28 mouse cellular contexts compared by ENCODE assay signal in genomic region chr8:93643471-93644215, GRCm38 (mm10).
A peak's percentile ranks its signal among the peaks of the same experiment; 100 is the strongest.
DNase-seq lines count a peak whose midpoint lies in the region; ATAC-seq and TF ChIP-seq lines count a peak whose summit lies in the region.
"Had no signal": no experiment of that assay in that cellular context is flagged by ENCODE, and none has a peak within 500 bp of the region (broad histone marks: within the 10 kb centered on the region; RNA-seq: fewer than 3 reads in every experiment).

No protein-coding gene starts in this region.

- H3K27ac ChIP-seq in forebrain, postnatal 0 days (ENCODE audit: low read depth, low read length), result no peak overlapping the region
- no peak overlapping the region for H3K27ac ChIP-seq in forebrain, embryonic 15.5 days (replicated peaks)
- H3K27ac ChIP-seq in midbrain, postnatal 0 days (ENCODE audit: low read depth, low read length), result no peak overlapping the region
- no peak overlapping the region for H3K27ac ChIP-seq in midbrain, embryonic 16.5 days (ENCODE audit: low read length)
- H3K27ac ChIP-seq: heart, adult 2 months; hindbrain, embryonic 15.5 days; kidney, embryonic 15.5 days; liver, embryonic 14.5 days; lung, embryonic 15.5 days; midbrain, embryonic 12.5 days; neural tube, embryonic 15.5 days; stomach, postnatal 0 days had no signal

- H3K27me3 ChIP-seq in forebrain, postnatal 0 days (ENCODE audit: insufficient read depth, low read length), result no peaks in the 10 kb centered on the region
- no peaks in the 10 kb centered on the region for H3K27me3 ChIP-seq in forebrain, embryonic 15.5 days
- H3K27me3 ChIP-seq in midbrain, postnatal 0 days (ENCODE audit: insufficient read depth, low read length), result no peaks in the 10 kb centered on the region
- H3K27me3 ChIP-seq in midbrain, embryonic 16.5 days (ENCODE audit: control insufficient read depth, insufficient read depth, low read depth, low read length), result no peaks in the 10 kb centered on the region
- H3K27me3 ChIP-seq: hindbrain, embryonic 15.5 days; kidney, embryonic 15.5 days; megakaryocyte, embryonic 14.5 days; midbrain, embryonic 12.5 days had no signal

- H3K4me1 ChIP-seq in forebrain, postnatal 0 days (ENCODE audit: insufficient read depth), result no peaks in the 10 kb centered on the region; the same call in 1 of the 2 replicates
- no peaks in the 10 kb centered on the region for H3K4me1 ChIP-seq in forebrain, embryonic 15.5 days
- no peaks in the 10 kb centered on the region for H3K4me1 ChIP-seq in midbrain, postnatal 0 days (ENCODE audit: insufficient read depth, low read length)
- H3K4me1 ChIP-seq in midbrain, embryonic 16.5 days (ENCODE audit: control insufficient read depth, insufficient read depth, low read length), result no peaks in the 10 kb centered on the region
- H3K4me1 ChIP-seq: heart, embryonic 12.5 days; kidney, embryonic 15.5 days; lung, embryonic 15.5 days; megakaryocyte, embryonic 14.5 days; midbrain, embryonic 12.5 days had no signal

- H3K9me3 ChIP-seq in forebrain, postnatal 0 days (ENCODE audit: low read length), result no peaks in the 10 kb centered on the region
- no peaks in the 10 kb centered on the region for H3K9me3 ChIP-seq in forebrain, embryonic 15.5 days
- H3K9me3 ChIP-seq in midbrain, postnatal 0 days (ENCODE audit: low read length), result no peaks in the 10 kb centered on the region
- no peaks in the 10 kb centered on the region for H3K9me3 ChIP-seq in midbrain, embryonic 16.5 days (replicated peaks; ENCODE audit: control insufficient read depth, low read length, poor library complexity, severe bottlenecking)
- H3K9me3 ChIP-seq: heart, embryonic 12.5 days; hindbrain, embryonic 15.5 days; kidney, embryonic 15.5 days; lung, embryonic 15.5 days; midbrain, embryonic 12.5 days; neural tube, embryonic 15.5 days had no signal

- no peak overlapping the region for H3K4me3 ChIP-seq in forebrain, postnatal 0 days (ENCODE audit: low read depth, low read length)
- H3K4me3 ChIP-seq in forebrain, embryonic 15.5 days, result no peak overlapping the region
- no peak overlapping the region for H3K4me3 ChIP-seq in midbrain, postnatal 0 days (ENCODE audit: low read depth, low read length)
- H3K4me3 ChIP-seq in midbrain, embryonic 16.5 days (ENCODE audit: low read depth, low read length), result no peak overlapping the region
- H3K4me3 ChIP-seq: erythroblast, embryonic 14.5 days; heart, adult 2 months; heart, embryonic 12.5 days; hindbrain, embryonic 15.5 days; kidney, embryonic 15.5 days; lung, embryonic 15.5 days; megakaryocyte, embryonic 14.5 days; midbrain, embryonic 12.5 days; neural tube, embryonic 15.5 days had no signal

- peak; percentile 66 for DNase-seq in forebrain, postnatal 0 days
- peak; percentile 33 to 46 for DNase-seq in layer of hippocampus, adult 8-10 months (ENCODE audit: low spot score in 2 of 2)
- DNase-seq in layer of hippocampus, postnatal 10 days (ENCODE audit: low spot score in 2 of 2), result no peak
- DNase-seq in midbrain, postnatal 0 days (ENCODE audit: low spot score), result peak; percentile 37
- DNase-seq: adrenal gland, postnatal 10 days; cerebellum, adult 11-12 months; gastrocnemius, postnatal 25 days; heart, adult 2 months; kidney, adult 18-20 months; kidney, postnatal 25 days; liver; lung, postnatal 4 days; retina, postnatal 1 day; thymus, postnatal 4 days had no signal

- no peaks in the 10 kb centered on the region for H3K36me3 ChIP-seq in forebrain, postnatal 0 days (ENCODE audit: insufficient read depth)
- H3K36me3 ChIP-seq in forebrain, embryonic 15.5 days, result no peaks in the 10 kb centered on the region
- H3K36me3 ChIP-seq in midbrain, postnatal 0 days (ENCODE audit: insufficient read depth, low read length), result no peaks in the 10 kb centered on the region
- H3K36me3 ChIP-seq in midbrain, embryonic 16.5 days (ENCODE audit: control insufficient read depth, insufficient read depth, low read length), result no peaks in the 10 kb centered on the region
- H3K36me3 ChIP-seq: heart, embryonic 12.5 days; hindbrain, embryonic 15.5 days; kidney, embryonic 15.5 days; lung, embryonic 15.5 days; midbrain, embryonic 12.5 days; neural tube, embryonic 15.5 days had no signal

- no peak for TF ChIP-seq CTCF in forebrain, postnatal 0 days (IDR thresholded peaks at IDR 0.05; ENCODE audit: low read depth)
- TF ChIP-seq CTCF in midbrain, postnatal 0 days (IDR thresholded peaks at IDR 0.05), result no peak

- H3K9ac ChIP-seq in forebrain, postnatal 0 days, result no peak overlapping the region
- no peak overlapping the region for H3K9ac ChIP-seq in forebrain, embryonic 15.5 days (replicated peaks)
- H3K9ac ChIP-seq in midbrain, postnatal 0 days (replicated peaks; ENCODE audit: low read length, poor library complexity, severe bottlenecking), result no peak overlapping the region
- no peak overlapping the region for H3K9ac ChIP-seq in midbrain, embryonic 16.5 days (ENCODE audit: low read depth, low read length)
- H3K9ac ChIP-seq: heart, embryonic 12.5 days; hindbrain, embryonic 15.5 days; kidney, embryonic 15.5 days; liver, embryonic 14.5 days; lung, embryonic 15.5 days; midbrain, embryonic 12.5 days; neural tube, embryonic 15.5 days had no signal

- ATAC-seq in forebrain, postnatal 0 days, result peak; percentile 61; the same call in 1 of the 2 replicates
- no peak for ATAC-seq in forebrain, embryonic 15.5 days (replicated peaks)
- ATAC-seq in midbrain, postnatal 0 days (ENCODE audit: low FRiP score), result no peak
- ATAC-seq in midbrain, embryonic 16.5 days, result no peak
- ATAC-seq in granulocyte monocyte progenitor cell, adult 5-6 weeks (replicated peaks; ENCODE audit: poor library complexity, severe bottlenecking), result no peak
- ATAC-seq: Patski had no signal

- 58% methylated on average over 4 of the region's 4 CpGs for WGBS in forebrain, postnatal 0 days
- WGBS in forebrain, embryonic 15.5 days, result 73% methylated on average over 4 of the region's 4 CpGs
- WGBS in midbrain, postnatal 0 days, result 71% methylated on average over 4 of the region's 4 CpGs
- whole genome bisulfite sequencing in midbrain, embryonic 16.5 days, result 72% methylated on average over 4 of the region's 4 CpGs

- no peak overlapping the region for H3K4me2 ChIP-seq in forebrain, postnatal 0 days (ENCODE audit: low read depth)
- H3K4me2 ChIP-seq in forebrain, embryonic 15.5 days (replicated peaks), result no peak overlapping the region
- no peak overlapping the region for H3K4me2 ChIP-seq in midbrain, postnatal 0 days (ENCODE audit: low read depth, low read length, poor library complexity, severe bottlenecking)
- no peak overlapping the region for H3K4me2 ChIP-seq in midbrain, embryonic 16.5 days (ENCODE audit: low read length)
- H3K4me2 ChIP-seq: heart, embryonic 12.5 days; hindbrain, embryonic 15.5 days; kidney, embryonic 15.5 days; lung, embryonic 15.5 days; midbrain, embryonic 12.5 days; neural tube, embryonic 15.5 days had no signal

Comparison
In these comparisons a context has a peak if more than half of its experiments do, and no peak if none do; other contexts are left out.
1. DNase-seq: peak in forebrain, postnatal 0 days (single experiment), layer of hippocampus, adult 8-10 months (2 of 2) and midbrain, postnatal 0 days (single experiment); none in layer of hippocampus, postnatal 10 days (0 of 2).